Mouse (Mus musculus): ENCODE results near the gene Tnnt1. TPM values are rescaled to one million over a fixed set of nuclear protein-coding genes. Genes with fewer than 3 reads are reported as not detected.

Gene Tnnt1
- 1.9 and 3.6 TPM in 2 replicates for polyA plus RNA-seq (2015; fragmentation: Nextera tagmentation; extraction: Ambion mirVana)

GRCm38 (mm10) chr7:4516332-4517050 is at the start of gene Tnnt1:
Gene Tnnt1, minus strand, starts transcription at chr7:4516382.

DNA sequence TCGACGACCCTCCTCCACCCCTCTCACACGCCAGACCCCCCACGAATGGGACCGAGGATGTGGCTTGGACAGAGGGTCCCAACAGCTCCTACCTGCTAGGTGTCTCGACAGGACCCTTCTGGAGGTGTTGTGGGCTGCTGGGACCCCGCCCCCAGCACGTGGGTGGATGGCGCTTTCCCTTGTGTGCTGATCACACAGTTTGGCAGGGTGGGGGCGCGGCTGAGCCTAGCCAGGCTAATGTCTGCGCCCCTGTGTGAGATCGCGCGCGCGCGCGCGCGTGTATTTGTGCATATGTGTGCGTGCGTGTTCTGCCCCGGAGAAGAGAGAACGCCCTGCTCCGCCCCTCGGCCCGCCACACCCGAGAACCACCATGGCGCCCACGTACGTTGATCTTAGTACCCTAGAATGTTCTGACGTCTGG is 31.0 kb upstream of the Tnnt1 start, which contains the start of gene Syt5:
TSS of gene Syt5 (minus strand) at position 321 of the 421 bp plus-strand sequence.

DNA sequence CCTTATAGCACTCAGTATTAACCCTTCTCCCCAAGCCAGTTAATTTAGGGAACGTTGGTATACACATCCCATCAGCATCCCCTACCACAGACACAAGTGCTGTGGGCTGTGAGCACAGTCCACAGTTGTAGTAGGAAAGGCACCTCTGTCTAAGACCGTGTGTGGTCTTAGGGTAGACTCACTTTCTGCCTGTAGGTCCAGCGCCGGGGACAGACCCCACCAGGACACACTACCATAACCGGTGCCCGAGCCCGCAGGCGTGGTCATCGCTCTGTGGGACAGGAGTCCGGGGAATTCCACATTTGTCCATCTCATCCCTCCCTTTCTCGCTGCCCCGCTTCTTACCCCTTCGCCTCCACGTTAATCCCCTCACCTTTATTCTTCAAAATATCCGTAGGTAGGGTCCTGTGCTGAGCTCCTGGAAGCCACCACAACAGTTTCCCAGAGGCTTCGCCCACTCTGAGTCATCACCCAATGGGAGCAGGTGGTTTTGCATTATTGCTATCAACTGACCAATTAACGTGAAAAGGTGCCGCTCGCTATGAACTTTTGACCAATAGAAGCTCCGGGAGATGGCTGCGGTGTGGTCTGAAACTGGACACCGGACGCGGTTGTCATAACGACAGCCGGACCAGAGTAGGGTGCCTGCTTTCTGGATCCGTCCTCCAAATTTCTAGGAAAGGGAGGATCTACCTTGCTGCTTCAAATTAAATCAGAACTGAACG is 16.0 kb upstream of the Tnnt1 start, which contains the start of gene Dnaaf3:
TSS of gene Dnaaf3 (minus strand) at position 449 of the 725 bp plus-strand sequence.

DNA sequence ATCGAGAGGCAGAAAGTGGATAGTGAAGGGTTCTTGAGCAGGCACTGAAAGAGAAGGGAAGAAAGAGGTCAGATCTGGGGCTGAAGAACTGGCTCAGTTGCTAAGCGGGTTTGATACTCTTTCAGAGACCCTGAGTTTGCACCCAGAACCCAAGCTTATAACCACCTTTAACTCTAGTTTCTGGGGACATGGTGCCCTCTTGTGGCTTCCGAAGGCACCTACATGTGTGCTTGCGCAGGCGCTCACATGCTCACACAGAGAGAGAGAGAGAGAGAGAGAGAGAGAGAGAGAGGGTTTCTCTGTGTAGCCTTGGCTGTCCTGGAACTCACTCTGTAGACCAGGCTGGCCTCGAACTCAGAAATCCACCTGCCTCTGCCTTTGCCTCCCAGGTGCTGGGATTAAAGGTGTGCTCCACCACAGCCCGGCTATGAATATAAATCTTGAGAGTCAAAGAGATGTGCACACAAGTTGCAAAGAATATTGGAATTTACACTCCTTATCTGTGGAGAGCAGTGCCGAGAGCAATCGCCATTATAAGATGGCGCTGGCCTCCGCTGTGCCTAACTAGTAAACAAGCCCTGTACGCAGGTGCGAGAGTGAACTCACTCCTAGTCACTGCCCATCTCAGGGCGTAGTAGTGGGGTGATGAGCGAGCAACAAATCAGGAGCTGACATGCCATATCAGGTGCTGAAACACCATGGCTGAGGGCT is 8.2 kb upstream of the Tnnt1 start, which contains the start of gene Tnni3:
TSS of gene Tnni3 (minus strand) at position 18 of the 711 bp plus-strand sequence.

GRCm38 (mm10) chr7:4501558-4502397 is 14.4 kb downstream of the Tnnt1 start, which contains the start of gene Ppp1r12c:
Gene Ppp1r12c, minus strand, starts transcription at chr7:4501680.

DNA sequence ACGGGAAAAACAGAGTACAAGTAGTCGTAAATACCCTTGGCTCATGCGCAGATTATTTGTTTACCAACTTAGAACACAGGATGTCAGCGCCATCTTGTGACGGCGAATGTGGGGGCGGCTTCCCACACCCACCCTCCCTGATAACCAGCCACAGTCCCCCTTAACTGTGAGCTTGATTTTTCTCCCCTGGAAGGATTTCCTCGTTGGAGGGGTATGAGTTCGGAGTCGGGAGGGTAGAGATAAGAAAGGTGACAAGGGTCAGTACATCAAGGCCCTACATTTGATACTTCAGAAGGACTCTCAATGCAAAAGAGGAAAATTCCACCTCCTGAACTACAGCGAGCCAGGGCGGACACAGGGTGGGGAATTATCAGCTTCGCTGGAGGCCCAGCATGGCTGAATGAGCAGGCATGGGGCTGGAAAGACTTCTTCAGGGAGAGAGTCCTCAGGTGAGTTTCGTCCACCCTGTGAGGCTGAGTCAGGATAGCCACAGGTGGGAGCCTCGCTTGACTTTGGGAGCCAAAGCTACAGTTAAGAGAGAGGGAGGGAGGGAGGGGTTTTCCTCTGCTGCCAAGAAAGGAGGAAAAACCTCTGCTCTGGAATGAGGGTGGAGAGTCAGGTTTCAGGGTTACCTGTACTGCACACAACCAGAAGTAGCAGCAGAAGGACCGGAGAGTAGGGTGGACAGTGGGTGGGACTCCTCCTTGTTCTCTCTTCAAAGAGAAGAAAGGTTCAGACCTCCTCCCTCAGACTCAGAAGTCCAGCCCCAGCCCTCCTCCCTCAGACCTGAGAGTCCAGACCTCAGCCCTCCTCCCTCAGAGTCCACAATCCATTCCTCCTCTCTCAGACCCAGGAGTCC is 55.4 kb downstream of the Tnnt1 start, which contains the start of gene Eps8l1:
TSS of gene Eps8l1 (plus strand) at position 99 of the 859 bp plus-strand sequence.

Other genes with a start within 250 kb of the Tnnt1 start
- not detected in 2 replicates for gene Ncr1, start 178.7 kb downstream of the Tnnt1 start, polyA plus RNA-seq (2015; fragmentation: Nextera tagmentation; extraction: Ambion mirVana)
- gene Gp6, start 118.6 kb downstream of the Tnnt1 start, polyA plus RNA-seq (2015; fragmentation: Nextera tagmentation; extraction: Ambion mirVana): not detected in 2 replicates
- 34.3 and 37.5 TPM in 2 replicates for gene Rdh13, start 70.7 kb downstream of the Tnnt1 start, polyA plus RNA-seq (2015; fragmentation: Nextera tagmentation; extraction: Ambion mirVana)
- 6.5 and 7.8 TPM in 2 replicates for gene Eps8l1, start 55.7 kb downstream of the Tnnt1 start, polyA plus RNA-seq (2015; fragmentation: Nextera tagmentation; extraction: Ambion mirVana)
- gene Ppp1r12c, start 14.7 kb downstream of the Tnnt1 start, polyA plus RNA-seq (2015; fragmentation: Nextera tagmentation; extraction: Ambion mirVana): 45.1 and 47.7 TPM in 2 replicates
- 2.0 and 2.4 TPM in 2 replicates for gene Tnni3, start 7.8 kb upstream of the Tnnt1 start, polyA plus RNA-seq (2015; fragmentation: Nextera tagmentation; extraction: Ambion mirVana)
- gene Dnaaf3, start 16.1 kb upstream of the Tnnt1 start, polyA plus RNA-seq (2015; fragmentation: Nextera tagmentation; extraction: Ambion mirVana): 1.5 and 2.1 TPM in 2 replicates
- gene Syt5, start 31.2 kb upstream of the Tnnt1 start, polyA plus RNA-seq (2015; fragmentation: Nextera tagmentation; extraction: Ambion mirVana): 82.1 and 85.1 TPM in 2 replicates
- 0.45 and 0.60 TPM in 2 replicates for gene Ptprh, start 87.7 kb upstream of the Tnnt1 start, polyA plus RNA-seq (2015; fragmentation: Nextera tagmentation; extraction: Ambion mirVana)
- gene Tmem86b, start 115.0 kb upstream of the Tnnt1 start, polyA plus RNA-seq (2015; fragmentation: Nextera tagmentation; extraction: Ambion mirVana): 0.75 and 1.0 TPM in 2 replicates
- 11.9 and 12.9 TPM in 2 replicates for gene Ppp6r1, start 142.6 kb upstream of the Tnnt1 start, polyA plus RNA-seq (2015; fragmentation: Nextera tagmentation; extraction: Ambion mirVana)
- gene Hspbp1, start 168.7 kb upstream of the Tnnt1 start, polyA plus RNA-seq (2015; fragmentation: Nextera tagmentation; extraction: Ambion mirVana): 159 and 162 TPM in 2 replicates
- 9.4 and 9.6 TPM in 2 replicates for gene Brsk1, start 174.2 kb upstream of the Tnnt1 start, polyA plus RNA-seq (2015; fragmentation: Nextera tagmentation; extraction: Ambion mirVana)
- 0.13 TPM in 1 of 2 replicates, not detected in the other for gene Tmem150b, start 208.9 kb upstream of the Tnnt1 start, polyA plus RNA-seq (2015; fragmentation: Nextera tagmentation; extraction: Ambion mirVana)
- 27.9 and 32.2 TPM in 2 replicates for gene Kmt5c, start 223.7 kb upstream of the Tnnt1 start, polyA plus RNA-seq (2015; fragmentation: Nextera tagmentation; extraction: Ambion mirVana)
- 64.8 and 72.7 TPM in 2 replicates for gene Cox6b2, start 236.7 kb upstream of the Tnnt1 start, polyA plus RNA-seq (2015; fragmentation: Nextera tagmentation; extraction: Ambion mirVana)